Mouse (Mus musculus) cerebellum, postnatal 14 days (tissue): ENCODE measurements around the gene Olfr237-ps1.
"Not testable (repeated sequence)": the region's sequence is repeated elsewhere in the genome, so short reads cannot be mapped to it uniquely, and the experiment has no call there.

ENCODE experiments used
- DNase-seq, 2 experiments: peaks; one replicate each; pipeline ENCODE4 v3.0.0; 2021; ENCODE audit warnings: mixed read lengths in 2 of 2

Olfr237-ps1 gene

GRCm38 (mm10) chr6:43146267-43146666 lies at the start of gene Olfr237-ps1:
Gene Olfr237-ps1 (plus strand): TSS chr6:43146567.
- not testable (repeated sequence) for DNase-seq

- DNase-seq = not testable (repeated sequence)
Observed at GRCm38 (mm10) chr6:43106069-43106468, 40.3 kb upstream of the Olfr237-ps1 start, which contains the start of gene Olfr441. Gene Olfr441 (plus strand): TSS chr6:43106369.

- peak; percentile 49 to 80 for DNase-seq
Observed at GRCm38 (mm10) chr6:43159502-43159901, 13.1 kb downstream of the Olfr237-ps1 start.

- no peak for DNase-seq
Observed at GRCm38 (mm10) chr6:43162982-43163381, 16.6 kb downstream of the Olfr237-ps1 start, which contains the start of gene Olfr437. Gene Olfr437 (plus strand): TSS chr6:43163282.

- DNase-seq = peak; percentile 69 to 80
Observed at GRCm38 (mm10) chr6:43167246-43167645, 20.9 kb downstream of the Olfr237-ps1 start.

- no peak for DNase-seq
Observed at GRCm38 (mm10) chr6:43171840-43172239, 25.5 kb downstream of the Olfr237-ps1 start, which contains the start of gene Olfr13. Gene Olfr13 (plus strand): TSS chr6:43172140.

GRCm38 (mm10) chr6:43178129-43178528 lies 31.8 kb downstream of the Olfr237-ps1 start:
- DNase-seq = no peak

- DNase-seq = no peak
Observed at GRCm38 (mm10) chr6:43178584-43179501, 32.5 kb downstream of the Olfr237-ps1 start.

GRCm38 (mm10) chr6:43190986-43191385 lies 44.6 kb downstream of the Olfr237-ps1 start:
- DNase-seq = no peak

- DNase-seq = no peak
Observed at GRCm38 (mm10) chr6:43196781-43197180, 50.4 kb downstream of the Olfr237-ps1 start, which contains the start of gene Olfr435. Gene Olfr435 (plus strand): TSS chr6:43197146.

- no peak for DNase-seq
Observed at GRCm38 (mm10) chr6:43198094-43198493, 51.7 kb downstream of the Olfr237-ps1 start.

GRCm38 (mm10) chr6:43202786-43203185 lies 56.4 kb downstream of the Olfr237-ps1 start:
- DNase-seq = no peak

- DNase-seq = no peak
Observed at GRCm38 (mm10) chr6:43205355-43205754, 59.0 kb downstream of the Olfr237-ps1 start.
